Mouse (Mus musculus) neural tube, embryonic 11.5 days (tissue): Measurements from ENCODE around the gene Mt3. TPM values are rescaled to one million over a fixed set of nuclear protein-coding genes. Genes with fewer than 3 reads are reported as not detected.

ENCODE experiments used
- polyA plus RNA-seq: library from polyadenylated mRNA; unstranded; fragments of >200 nt; fragmentation: Nextera tagmentation; extraction: Ambion mirVana; gene quantifications from 2 replicates; pipeline ENCODE4 v1.2.1, GENCODE M21; 2014

Mt3 gene
- polyA plus RNA-seq, 1 experiment from 2014 or later: 9.8 TPM

Other genes starting within 250 kb of the Mt3 start
- 58.8 and 61.6 TPM in 2 replicates for gene Amfr, start 139.8 kb upstream of the Mt3 start, polyA plus RNA-seq
- gene Nudt21, start 115.6 kb upstream of the Mt3 start, polyA plus RNA-seq: 160 and 162 TPM in 2 replicates
- gene Ogfod1, start 115.4 kb upstream of the Mt3 start, polyA plus RNA-seq: 12.5 and 14.2 TPM in 2 replicates
- 17.6 and 18.0 TPM in 2 replicates for gene Bbs2, start 53.7 kb upstream of the Mt3 start, polyA plus RNA-seq
- gene Mt4, start 15.4 kb upstream of the Mt3 start, polyA plus RNA-seq: not detected in 2 replicates
- 21.2 and 29.9 TPM in 2 replicates for gene Mt2, start 20.1 kb downstream of the Mt3 start, polyA plus RNA-seq
- gene Mt1, start 26.5 kb downstream of the Mt3 start, polyA plus RNA-seq: 78.2 and 78.5 TPM in 2 replicates
- gene Nup93, start 62.0 kb downstream of the Mt3 start, polyA plus RNA-seq: 118 and 121 TPM in 2 replicates
- gene Slc12a3, start 176.6 kb downstream of the Mt3 start, polyA plus RNA-seq: not detected in 2 replicates
- gene Herpud1, start 233.8 kb downstream of the Mt3 start, polyA plus RNA-seq: 58.4 and 59.3 TPM in 2 replicates